Mouse (Mus musculus): ENCODE measurements at regions not wholly inside any gene's neighbourhood (a gene's known extent, or its start where the extent isn't known, plus 50 kb on each side); places are given as distances from the start of the nearest gene placed in this dataset.
A peak's percentile ranks its signal among the peaks of the same experiment; 100 is the strongest.

DNA sequence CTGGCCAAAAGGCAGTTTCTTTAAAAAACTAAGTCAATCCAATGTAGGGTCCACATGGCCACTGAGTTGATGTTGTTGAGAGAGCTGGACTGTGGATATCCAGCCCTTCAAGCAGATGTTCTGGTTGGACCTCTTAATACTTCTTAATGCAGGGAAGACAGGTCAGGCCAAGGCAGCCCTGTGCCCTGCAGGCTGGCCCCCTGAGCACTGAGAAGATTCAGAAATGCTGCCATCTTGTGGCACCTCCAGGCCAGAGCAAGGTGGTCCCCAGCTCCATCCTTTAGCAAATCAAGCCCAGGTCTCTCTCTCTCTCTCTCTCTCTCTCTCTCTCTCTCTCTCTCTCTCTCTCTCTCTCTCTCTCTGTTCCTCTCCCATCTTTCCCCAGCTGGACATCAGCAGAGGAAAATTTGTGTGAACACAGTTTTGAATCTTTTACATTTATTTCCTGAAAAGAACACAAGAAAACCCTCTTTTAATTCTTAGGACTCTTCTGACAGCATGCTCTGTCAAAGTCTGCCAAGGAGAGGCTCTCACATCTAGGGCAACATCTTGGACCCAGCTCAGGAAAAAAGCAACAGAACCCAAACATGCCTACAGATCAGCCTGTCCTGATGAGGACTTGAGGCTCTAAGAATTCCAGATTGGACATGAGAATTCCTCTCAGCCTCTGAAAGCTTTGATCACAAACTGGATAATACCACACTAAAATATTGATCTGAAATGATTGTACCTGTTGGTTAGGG, 85.0 kb upstream of the Habp2 start:
- Histone ChIP-seq H3K4me2 (replicated peaks; ENCODE audit: low read depth, low read length) (no peak overlapping the region), H3K27ac (ENCODE audit: low read depth, low read length) (no peak overlapping the region), H3K9ac (ENCODE audit: low read depth, low read length) (no peak overlapping the region), H3K36me3 (ENCODE audit: control insufficient read depth, insufficient read depth, low read length) (no peaks in the 10 kb centered on the region), H3K4me3 (ENCODE audit: low read length) (no peak overlapping the region), H3K4me1 (ENCODE audit: control insufficient read depth, insufficient read depth, low read length) (peaks cover 13% of the 10 kb centered on the region; the same call in 1 of the 2 replicates), H3K9me3 (ENCODE audit: control insufficient read depth, low read length) (no peaks in the 10 kb centered on the region), H3K27me3 (ENCODE audit: control insufficient read depth, insufficient read depth, low read length) (no peaks in the 10 kb centered on the region)
- ATAC-seq (ENCODE audit: low FRiP score, low TSS enrichment): no peak

DNA sequence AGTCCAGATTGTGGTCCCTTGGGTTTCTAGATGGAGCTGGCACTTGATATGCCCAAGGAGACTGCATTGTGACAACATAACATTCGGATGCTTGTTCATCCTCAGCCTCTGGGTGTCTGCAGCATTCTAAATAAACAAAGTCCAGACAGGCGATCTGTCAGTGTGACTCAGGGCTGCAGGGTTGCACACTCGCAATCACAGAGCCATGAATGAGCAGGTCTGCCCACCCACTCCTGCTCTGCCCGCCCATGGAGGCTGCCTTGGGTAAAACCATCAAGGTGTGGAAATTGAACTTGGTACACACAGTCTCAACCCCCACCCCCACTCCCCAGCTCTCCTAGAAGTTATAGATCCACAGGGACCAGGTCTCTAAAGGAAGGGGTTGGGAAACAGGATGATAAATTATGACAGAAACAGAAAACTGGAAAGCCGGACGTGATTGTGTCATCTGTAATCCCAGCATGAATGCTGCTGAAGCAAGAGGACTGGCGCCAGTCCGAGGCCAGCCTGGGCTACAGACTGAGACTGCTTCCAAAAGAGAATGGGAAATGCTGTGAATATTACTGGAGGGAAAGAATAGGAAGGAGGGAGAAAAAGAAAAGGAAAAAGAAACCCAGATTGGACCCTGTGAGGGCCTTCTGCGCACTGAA, 84.3 kb upstream of the Habp2 start:
- H3K4me1 ChIP-seq (ENCODE audit: control insufficient read depth, insufficient read depth, low read length): peaks cover 13% of the 10 kb centered on the region; the same call in 1 of the 2 replicates
- no peaks in the 10 kb centered on the region for H3K27me3 ChIP-seq (ENCODE audit: control insufficient read depth, insufficient read depth, low read length)
- ATAC-seq (ENCODE audit: low FRiP score, low TSS enrichment): no peak
- H3K4me2 ChIP-seq (replicated peaks; ENCODE audit: low read depth, low read length): no peak overlapping the region
- no peaks in the 10 kb centered on the region for H3K9me3 ChIP-seq (ENCODE audit: control insufficient read depth, low read length)
- H3K27ac ChIP-seq (ENCODE audit: low read depth, low read length): no peak overlapping the region
- WGBS: 56% methylated on average over 9 of the region's 9 CpGs
- H3K36me3 ChIP-seq (ENCODE audit: control insufficient read depth, insufficient read depth, low read length): no peaks in the 10 kb centered on the region
- no peak overlapping the region for H3K4me3 ChIP-seq (ENCODE audit: low read length)
- no peak overlapping the region for H3K9ac ChIP-seq (ENCODE audit: low read depth, low read length)

DNA sequence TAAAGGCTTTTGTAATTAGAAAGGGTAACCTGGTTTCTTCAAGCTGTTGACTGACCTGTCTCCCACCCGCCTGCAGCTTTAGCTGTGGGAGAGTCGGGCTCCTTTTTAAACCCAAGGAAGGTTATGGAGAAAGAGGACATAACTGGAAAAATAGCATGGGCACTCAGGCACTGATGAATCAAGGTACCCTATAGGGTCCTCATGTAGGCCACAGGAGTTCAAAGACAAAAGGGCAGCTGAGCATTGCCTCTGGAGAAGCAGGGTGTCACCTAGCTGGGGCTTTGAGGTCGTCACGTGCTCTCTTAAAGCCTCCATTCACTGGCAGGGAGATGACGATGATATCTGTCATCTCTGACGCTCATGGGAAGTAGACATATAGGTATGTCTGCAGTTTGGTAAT, 68.4 kb upstream of the Habp2 start:
- Histone ChIP-seq H3K4me1 (ENCODE audit: control insufficient read depth, insufficient read depth, low read length) (no peaks in the 10 kb centered on the region), H3K4me2 (replicated peaks; ENCODE audit: low read depth, low read length) (no peak overlapping the region), H3K4me3 (ENCODE audit: low read length) (no peak overlapping the region), H3K36me3 (ENCODE audit: control insufficient read depth, insufficient read depth, low read length) (no peaks in the 10 kb centered on the region), H3K27me3 (ENCODE audit: control insufficient read depth, insufficient read depth, low read length) (no peaks in the 10 kb centered on the region), H3K27ac (ENCODE audit: low read depth, low read length) (no peak overlapping the region), H3K9ac (ENCODE audit: low read depth, low read length) (no peak overlapping the region), H3K9me3 (ENCODE audit: control insufficient read depth, low read length) (no peaks in the 10 kb centered on the region)
- ATAC-seq (ENCODE audit: low FRiP score, low TSS enrichment): no peak
- WGBS: 83% methylated on average over 6 of the region's 6 CpGs

DNA sequence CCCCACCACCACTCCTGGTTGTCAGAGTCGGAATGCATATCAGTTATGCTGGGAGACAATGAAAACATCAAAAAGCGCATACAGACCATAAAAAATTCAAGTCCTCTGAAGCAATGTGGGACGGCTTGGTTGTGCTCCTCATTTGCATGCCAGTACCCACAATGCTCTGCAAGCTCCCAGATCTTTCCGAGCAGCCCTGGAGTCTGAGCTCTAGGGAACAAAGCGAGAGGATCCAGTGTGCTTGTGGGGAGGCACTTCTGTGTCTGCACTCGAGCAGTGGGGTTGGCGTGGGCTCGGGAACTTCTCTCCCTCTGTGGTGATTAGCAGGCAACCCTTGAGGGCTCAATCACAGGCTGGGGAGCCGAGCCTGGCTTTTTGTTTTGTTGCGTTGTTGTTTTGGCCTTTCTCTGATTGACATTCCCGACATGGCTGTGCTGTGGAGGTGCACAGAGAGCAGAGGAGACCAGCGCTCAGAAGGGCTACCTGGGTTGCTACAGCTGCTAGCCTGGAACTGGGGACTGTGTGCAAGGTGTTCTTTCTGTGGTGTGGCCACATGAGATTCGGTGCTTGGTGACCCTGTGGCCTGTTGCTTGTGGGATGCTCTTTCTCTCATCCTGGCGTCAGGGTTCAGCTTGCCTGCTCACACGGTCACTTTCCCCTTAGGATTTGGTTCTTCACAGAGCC, 66.1 kb upstream of the Habp2 start:
- no peaks in the 10 kb centered on the region for H3K27me3 ChIP-seq (ENCODE audit: control insufficient read depth, insufficient read depth, low read length)
- H3K4me2 ChIP-seq (replicated peaks; ENCODE audit: low read depth, low read length): no peak overlapping the region
- H3K9ac ChIP-seq (ENCODE audit: low read depth, low read length): no peak overlapping the region
- ATAC-seq (ENCODE audit: low FRiP score, low TSS enrichment): no peak
- H3K4me1 ChIP-seq (ENCODE audit: control insufficient read depth, insufficient read depth, low read length): 0 out of 2 replicates have a peak, but pooled peaks cover 8% of the 10 kb centered on the region
- no peaks in the 10 kb centered on the region for H3K36me3 ChIP-seq (ENCODE audit: control insufficient read depth, insufficient read depth, low read length)
- H3K4me3 ChIP-seq (ENCODE audit: low read length): no peak overlapping the region
- 68% methylated on average over 15 of the region's 15 CpGs for WGBS
- H3K27ac ChIP-seq (ENCODE audit: low read depth, low read length): no peak overlapping the region
- H3K9me3 ChIP-seq (ENCODE audit: control insufficient read depth, low read length): no peaks in the 10 kb centered on the region

DNA sequence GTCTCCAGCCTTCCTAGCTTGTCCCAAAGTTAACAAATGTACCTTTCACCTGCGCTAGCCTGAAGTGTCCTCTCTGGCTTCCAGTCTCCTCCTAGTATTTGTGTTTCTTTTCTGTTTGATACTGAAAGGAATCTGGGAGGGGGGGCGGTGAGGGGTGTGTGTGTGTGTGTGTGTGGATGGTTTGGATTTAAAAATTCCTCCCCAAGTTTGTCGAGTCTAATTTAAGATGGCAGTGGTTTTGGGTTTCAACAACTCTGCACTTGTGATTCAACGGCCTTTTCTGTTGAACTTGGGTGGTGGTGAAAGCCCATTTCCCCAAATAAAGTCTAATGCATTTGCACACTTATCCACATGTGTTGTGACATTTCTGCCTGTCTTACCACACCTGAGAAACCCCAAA, 64.4 kb upstream of the Habp2 start:
- no peaks in the 10 kb centered on the region for H3K9me3 ChIP-seq (ENCODE audit: control insufficient read depth, low read length)
- H3K36me3 ChIP-seq (ENCODE audit: control insufficient read depth, insufficient read depth, low read length): no peaks in the 10 kb centered on the region
- H3K9ac ChIP-seq (ENCODE audit: low read depth, low read length): no peak overlapping the region
- no peak for ATAC-seq (ENCODE audit: low FRiP score, low TSS enrichment)
- H3K27ac ChIP-seq (ENCODE audit: low read depth, low read length): no peak overlapping the region
- WGBS: 62% methylated on average over 4 of the region's 4 CpGs
- H3K4me1 ChIP-seq (ENCODE audit: control insufficient read depth, insufficient read depth, low read length): 0 out of 2 replicates have a peak, but pooled peaks cover 8% of the 10 kb centered on the region
- H3K27me3 ChIP-seq (ENCODE audit: control insufficient read depth, insufficient read depth, low read length): no peaks in the 10 kb centered on the region
- no peak overlapping the region for H3K4me3 ChIP-seq (ENCODE audit: low read length)
- no peak overlapping the region for H3K4me2 ChIP-seq (replicated peaks; ENCODE audit: low read depth, low read length)

DNA sequence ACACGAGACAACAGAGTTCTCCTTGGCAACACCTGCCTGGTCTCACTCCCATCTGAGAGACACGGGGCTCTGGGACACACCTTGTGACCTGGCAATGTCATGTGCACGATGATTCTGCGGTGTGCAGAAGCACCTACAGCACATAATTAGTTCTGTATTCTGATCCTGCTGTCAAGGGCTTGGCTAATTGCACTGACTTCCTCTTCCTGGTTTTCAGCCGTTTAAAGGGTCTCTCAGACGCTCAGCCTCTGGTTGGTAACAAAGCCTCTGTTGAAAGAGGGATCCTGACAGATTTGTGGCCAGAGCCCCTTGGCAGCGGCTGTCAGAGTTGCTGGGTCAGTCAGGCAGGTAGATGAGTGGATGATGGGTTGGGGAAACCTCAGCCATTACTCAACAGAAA, 61.9 kb upstream of the Habp2 start:
- H3K4me1 ChIP-seq (ENCODE audit: control insufficient read depth, insufficient read depth, low read length): 0 out of 2 replicates have a peak, but pooled peaks cover 8% of the 10 kb centered on the region
- no peak overlapping the region for H3K9ac ChIP-seq (ENCODE audit: low read depth, low read length)
- H3K27ac ChIP-seq (ENCODE audit: low read depth, low read length): no peak overlapping the region
- H3K4me3 ChIP-seq (ENCODE audit: low read length): no peak overlapping the region
- no peaks in the 10 kb centered on the region for H3K36me3 ChIP-seq (ENCODE audit: control insufficient read depth, insufficient read depth, low read length)
- no peaks in the 10 kb centered on the region for H3K9me3 ChIP-seq (ENCODE audit: control insufficient read depth, low read length)
- H3K4me2 ChIP-seq (replicated peaks; ENCODE audit: low read depth, low read length): no peak overlapping the region
- H3K27me3 ChIP-seq (ENCODE audit: control insufficient read depth, insufficient read depth, low read length): no peaks in the 10 kb centered on the region
- no peak for ATAC-seq (ENCODE audit: low FRiP score, low TSS enrichment)
- WGBS: 13% methylated on average over 7 of the region's 7 CpGs

DNA sequence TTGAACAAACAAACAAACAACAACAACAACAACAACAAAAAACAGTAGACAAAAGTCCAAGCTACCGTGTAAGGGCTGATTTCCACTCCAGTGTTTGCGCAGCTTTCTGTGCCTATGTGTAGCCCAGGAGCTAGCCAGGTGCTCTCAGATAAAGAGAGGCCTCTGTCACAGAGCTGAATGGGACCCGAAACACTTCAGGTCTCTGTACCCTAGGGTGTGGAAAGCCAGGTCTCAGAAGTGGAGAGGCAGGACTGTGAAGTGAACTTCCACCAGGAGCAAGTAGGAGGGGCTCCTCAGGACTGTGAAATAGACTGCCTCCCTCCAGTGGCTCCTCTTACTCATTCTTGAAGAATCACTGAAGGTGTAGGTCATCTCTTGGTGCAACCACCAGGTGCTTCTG, 61.4 kb upstream of the Habp2 start:
- 0 out of 2 replicates have a peak, but pooled peaks cover 8% of the 10 kb centered on the region for H3K4me1 ChIP-seq (ENCODE audit: control insufficient read depth, insufficient read depth, low read length)
- H3K4me2 ChIP-seq (replicated peaks; ENCODE audit: low read depth, low read length): no peak overlapping the region
- H3K4me3 ChIP-seq (ENCODE audit: low read length): no peak overlapping the region
- H3K36me3 ChIP-seq (ENCODE audit: control insufficient read depth, insufficient read depth, low read length): no peaks in the 10 kb centered on the region
- H3K9me3 ChIP-seq (ENCODE audit: control insufficient read depth, low read length): no peaks in the 10 kb centered on the region
- no peaks in the 10 kb centered on the region for H3K27me3 ChIP-seq (ENCODE audit: control insufficient read depth, insufficient read depth, low read length)
- ATAC-seq (ENCODE audit: low FRiP score, low TSS enrichment): no peak
- WGBS: 82% methylated on average over 3 of the region's 3 CpGs
- H3K27ac ChIP-seq (ENCODE audit: low read depth, low read length): no peak overlapping the region
- H3K9ac ChIP-seq (ENCODE audit: low read depth, low read length): no peak overlapping the region

DNA sequence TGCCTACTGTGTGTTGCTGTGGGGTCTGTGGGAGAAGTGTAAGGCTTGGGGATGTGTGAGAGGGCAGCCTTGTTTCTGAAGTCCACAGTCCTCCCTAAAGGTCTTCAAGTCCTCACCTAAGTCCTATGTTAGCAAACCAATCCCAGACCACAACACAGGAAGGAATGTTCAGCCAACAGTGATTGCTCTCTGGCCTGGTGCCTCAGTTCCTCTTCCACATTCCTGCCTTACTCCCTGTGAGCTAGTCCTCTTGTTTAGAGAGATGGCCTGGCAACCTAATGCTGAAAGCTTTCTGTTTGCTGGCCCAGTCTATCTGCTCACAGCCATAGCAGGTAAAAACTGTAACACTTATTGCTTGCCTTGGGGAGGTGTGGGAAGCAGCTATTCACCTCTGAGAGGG, 58.4 kb upstream of the Habp2 start:
- H3K4me2 ChIP-seq (replicated peaks; ENCODE audit: low read depth, low read length): no peak overlapping the region
- 0 out of 2 replicates have a peak, but pooled peaks cover 9% of the 10 kb centered on the region for H3K4me1 ChIP-seq (ENCODE audit: control insufficient read depth, insufficient read depth, low read length)
- no peak overlapping the region for H3K27ac ChIP-seq (ENCODE audit: low read depth, low read length)
- no peaks in the 10 kb centered on the region for H3K36me3 ChIP-seq (ENCODE audit: control insufficient read depth, insufficient read depth, low read length)
- ATAC-seq (ENCODE audit: low FRiP score, low TSS enrichment): no peak
- H3K27me3 ChIP-seq (ENCODE audit: control insufficient read depth, insufficient read depth, low read length): no peaks in the 10 kb centered on the region
- 0 out of 2 replicates have a peak, but pooled peaks cover 5% of the 10 kb centered on the region for H3K9me3 ChIP-seq (ENCODE audit: control insufficient read depth, low read length)
- no peak overlapping the region for H3K4me3 ChIP-seq (ENCODE audit: low read length)
- H3K9ac ChIP-seq (ENCODE audit: low read depth, low read length): no peak overlapping the region

DNA sequence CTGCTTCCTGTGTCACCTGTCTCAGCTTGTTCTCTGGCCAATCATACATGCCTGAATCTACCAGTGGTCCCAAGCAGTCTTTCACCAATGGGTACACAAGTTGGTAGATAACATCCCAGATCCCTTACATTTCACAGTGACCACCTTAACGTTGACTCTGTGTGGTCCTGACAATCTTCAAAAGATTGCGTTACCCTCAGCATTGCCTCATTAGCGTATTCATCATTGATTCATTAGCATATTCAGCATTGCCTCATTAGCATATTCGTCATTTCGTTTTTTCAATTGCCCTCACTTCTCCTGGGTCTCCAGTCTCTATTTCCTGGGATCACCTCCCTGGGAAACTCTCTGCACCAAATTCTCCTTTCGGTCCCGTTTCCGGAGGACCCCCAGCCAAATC, 55.5 kb upstream of the Habp2 start:
- Histone ChIP-seq H3K9me3 (ENCODE audit: control insufficient read depth, low read length) (0 out of 2 replicates have a peak, but pooled peaks cover 5% of the 10 kb centered on the region), H3K27me3 (ENCODE audit: control insufficient read depth, insufficient read depth, low read length) (no peaks in the 10 kb centered on the region), H3K4me2 (replicated peaks; ENCODE audit: low read depth, low read length) (no peak overlapping the region), H3K36me3 (ENCODE audit: control insufficient read depth, insufficient read depth, low read length) (no peaks in the 10 kb centered on the region), H3K9ac (ENCODE audit: low read depth, low read length) (no peak overlapping the region), H3K4me1 (ENCODE audit: control insufficient read depth, insufficient read depth, low read length) (0 out of 2 replicates have a peak, but pooled peaks cover 4% of the 10 kb centered on the region), H3K4me3 (ENCODE audit: low read length) (no peak overlapping the region), H3K27ac (ENCODE audit: low read depth, low read length) (peak overlapping the region; percentile 53)
- 74% methylated on average over 8 of the region's 8 CpGs for WGBS
- ATAC-seq (ENCODE audit: low FRiP score, low TSS enrichment): no peak

All from kidney, embryonic 14.5 days (tissue).